Mouse (Mus musculus): ENCODE data around the gene Pigk.

DNA sequence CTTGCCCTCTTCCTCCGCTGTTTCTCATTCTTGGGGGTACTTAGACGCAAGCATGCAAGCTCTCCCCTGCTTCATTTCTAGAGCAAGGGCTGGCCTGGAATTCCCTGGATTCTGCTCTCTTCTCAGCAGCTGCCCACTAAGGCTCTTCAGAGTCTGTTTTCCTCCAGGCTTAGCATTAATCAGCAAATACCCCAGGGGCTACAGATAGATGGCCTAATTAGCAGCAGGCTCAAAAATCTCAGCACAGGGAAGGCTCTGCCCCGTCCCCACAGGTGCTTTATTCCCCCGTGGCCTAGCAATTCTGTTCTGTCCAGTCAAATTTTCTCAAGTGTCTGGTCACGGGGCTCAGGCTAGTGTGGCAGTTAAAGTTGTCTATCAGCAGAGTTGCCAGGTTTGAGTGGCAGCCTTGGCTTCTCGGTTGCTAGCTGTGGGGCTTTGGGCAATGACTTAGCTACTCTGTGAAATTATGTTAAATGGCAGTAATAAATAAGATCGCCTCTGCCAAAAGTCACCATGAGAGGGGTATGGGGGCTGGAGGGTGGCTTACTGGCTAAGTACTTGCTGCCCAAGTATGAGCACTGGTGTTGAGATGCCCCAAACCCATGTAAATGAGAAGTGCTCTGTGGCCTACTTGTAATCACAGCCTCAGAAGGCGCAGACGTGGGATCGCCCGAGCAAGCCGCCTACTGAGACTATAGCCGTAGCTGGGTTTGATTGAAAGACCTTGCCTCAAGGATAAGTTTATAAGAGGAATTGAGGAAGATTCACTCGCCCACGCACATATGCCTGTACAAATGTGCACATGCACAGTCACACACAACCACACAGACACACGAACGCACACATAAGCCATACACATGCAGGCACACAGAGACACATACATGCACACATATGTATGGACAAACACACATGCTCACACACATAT lies 160.8 kb downstream of the Pigk start:
- TF ChIP-seq GATA1 (IDR thresholded peaks at IDR 0.05; ENCODE audit: borderline replicate concordance, low read length), result no peak
- no peak for TF ChIP-seq FLI1 (IDR thresholded peaks at IDR 0.05; ENCODE audit: low read length)
